Mouse (Mus musculus) stomach, embryonic 15.5 days (tissue): ENCODE data around the gene Zbtb46. TPM values are rescaled to one million over a fixed set of nuclear protein-coding genes. Genes with fewer than 3 reads are reported as not detected.

Experiments
- ATAC-seq: fragments of 200-750 bp; cut with Nextera tagmentation; 2 replicates; pipeline ENCODE4 v1.8.0; 2017; ENCODE audit warnings: low read depth, moderate number of reproducible peaks, moderate TSS enrichment; ENCODE audit not compliant: insufficient read depth, low FRiP score
- H3K27ac ChIP-seq: fragments of 300-500 bp; sonication (generic); 2 replicates; pipeline ENCODE4 v1.5.1; 2015; ENCODE audit warnings: mild to moderate bottlenecking, inconsistent platforms
- H3K27me3 ChIP-seq: fragments of 300-500 bp; sonication (generic); replicated peaks from 2 replicates; pipeline ENCODE4 v1.6.1; 2015; ENCODE audit warnings: inconsistent platforms
- H3K36me3 ChIP-seq: fragments of 300-500 bp; sonication (generic); 2 replicates; pipeline ENCODE4 v1.6.1; 2015; ENCODE audit warnings: inconsistent platforms
- H3K4me1 ChIP-seq: fragments of 300-500 bp; sonication (generic); 2 replicates; pipeline ENCODE4 v1.6.1; 2015; ENCODE audit warnings: inconsistent platforms
- H3K4me2 ChIP-seq: fragments of 300-500 bp; sonication (generic); 2 replicates; pipeline ENCODE4 v1.6.1; 2015; ENCODE audit warnings: mild to moderate bottlenecking, inconsistent platforms
- H3K4me3 ChIP-seq: fragments of 300-500 bp; sonication (generic); replicated peaks from 2 replicates; pipeline ENCODE4 v1.5.1; 2015; ENCODE audit warnings: inconsistent platforms
- H3K9ac ChIP-seq: fragments of 300-500 bp; sonication (generic); 2 replicates; pipeline ENCODE4 v1.6.1; 2015; ENCODE audit warnings: inconsistent platforms
- H3K9me3 ChIP-seq: fragments of 300-500 bp; sonication (generic); 2 replicates; pipeline ENCODE4 v1.6.1; 2016; ENCODE audit warnings: inconsistent platforms
- WGBS: fragments of 180-500 bp; shearing (Covaris S2); methylation state at CpG from one replicate; pipeline ENCODE4 v1.1.7; 2015; 5-methylcytosine and 5-hydroxymethylcytosine counted together
- polyA plus RNA-seq: library from polyadenylated mRNA; unstranded; fragments of >200 nt; fragmentation: Nextera tagmentation; extraction: Ambion mirVana; gene quantifications from 2 replicates; pipeline ENCODE4 v1.2.1, GENCODE M21; 2015

Zbtb46 gene
- polyA plus RNA-seq, 1 experiment from 2014 or later, result 10.0 TPM

GRCm38 (mm10) chr2:181420903-181421638, 38.2 kb downstream of the Zbtb46 start:
- Histone ChIP-seq H3K4me2 (no peak overlapping the region), H3K4me1 (no peaks in the 10 kb centered on the region), H3K27me3 (no peaks in the 10 kb centered on the region), H3K36me3 (no peaks in the 10 kb centered on the region), H3K9ac (no peak overlapping the region), H3K9me3 (no peaks in the 10 kb centered on the region), H3K27ac (no peak overlapping the region), H3K4me3 (no peak overlapping the region)
- ATAC-seq, result peak; percentile 81; the same call in 1 of the 2 replicates
- 67% methylated on average over 4 of the region's 4 CpGs for WGBS

- Histone ChIP-seq H3K9ac (no peak overlapping the region), H3K36me3 (no peaks in the 10 kb centered on the region), H3K9me3 (no peaks in the 10 kb centered on the region), H3K27me3 (no peaks in the 10 kb centered on the region), H3K27ac (no peak overlapping the region), H3K4me1 (no peaks in the 10 kb centered on the region), H3K4me3 (no peak overlapping the region), H3K4me2 (no peak overlapping the region)
- 58% methylated on average over 4 of the region's 4 CpGs for WGBS
- ATAC-seq, result no peak
Measured at GRCm38 (mm10) chr2:181420426-181420825, 38.8 kb downstream of the Zbtb46 start.

GRCm38 (mm10) chr2:181419359-181419758, 39.9 kb downstream of the Zbtb46 start:
- Histone ChIP-seq H3K27ac (no peak overlapping the region), H3K4me3 (no peak overlapping the region), H3K4me2 (no peak overlapping the region), H3K9me3 (no peaks in the 10 kb centered on the region), H3K9ac (no peak overlapping the region), H3K36me3 (no peaks in the 10 kb centered on the region), H3K4me1 (no peaks in the 10 kb centered on the region), H3K27me3 (no peaks in the 10 kb centered on the region)
- peak; percentile 79; the same call in 1 of the 2 replicates for ATAC-seq
- 68% methylated on average over 7 of the region's 7 CpGs for WGBS

GRCm38 (mm10) chr2:181415945-181416344, 43.3 kb downstream of the Zbtb46 start:
- H3K9ac ChIP-seq, result no peak overlapping the region
- no peaks in the 10 kb centered on the region for H3K4me1 ChIP-seq
- no peak overlapping the region for H3K4me3 ChIP-seq
- no peak overlapping the region for H3K4me2 ChIP-seq
- no peak for ATAC-seq
- no peaks in the 10 kb centered on the region for H3K27me3 ChIP-seq
- H3K9me3 ChIP-seq, result no peaks in the 10 kb centered on the region
- H3K36me3 ChIP-seq, result no peaks in the 10 kb centered on the region
- 47% methylated on average over 3 of the region's 3 CpGs for WGBS
- no peak overlapping the region for H3K27ac ChIP-seq

GRCm38 (mm10) chr2:181413141-181413540, 46.1 kb downstream of the Zbtb46 start:
- 46% methylated on average over 2 of the region's 2 CpGs for WGBS
- H3K4me2 ChIP-seq, result no peak overlapping the region

GRCm38 (mm10) chr2:181410760-181411473, 48.3 kb downstream of the Zbtb46 start:
- H3K4me2 ChIP-seq, result no peak overlapping the region
- WGBS, result 50% methylated on average over 4 of the region's 4 CpGs
- H3K9me3 ChIP-seq, result no peaks in the 10 kb centered on the region
- no peak overlapping the region for H3K27ac ChIP-seq
- H3K27me3 ChIP-seq, result no peaks in the 10 kb centered on the region
- H3K9ac ChIP-seq, result no peak overlapping the region
- no peaks in the 10 kb centered on the region for H3K36me3 ChIP-seq
- ATAC-seq, result peak; percentile 63; the same call in 1 of the 2 replicates
- no peak overlapping the region for H3K4me3 ChIP-seq
- H3K4me1 ChIP-seq, result no peaks in the 10 kb centered on the region

More at GRCm38 (mm10) chr2:181413141-181413540, 46.1 kb downstream of the Zbtb46 start:
- ATAC-seq, result no peak
- Histone ChIP-seq H3K27ac (no peak overlapping the region), H3K27me3 (no peaks in the 10 kb centered on the region), H3K36me3 (no peaks in the 10 kb centered on the region), H3K9me3 (no peaks in the 10 kb centered on the region), H3K9ac (no peak overlapping the region), H3K4me3 (no peak overlapping the region), H3K4me1 (no peaks in the 10 kb centered on the region)

GRCm38 (mm10) chr2:181409643-181410042, 49.6 kb downstream of the Zbtb46 start:
- no peak for ATAC-seq

GRCm38 (mm10) chr2:181403722-181404121, 55.5 kb downstream of the Zbtb46 start:
- H3K36me3 ChIP-seq, result no peaks in the 10 kb centered on the region
- H3K9ac ChIP-seq, result no peak overlapping the region
- H3K4me1 ChIP-seq, result no peaks in the 10 kb centered on the region
- H3K4me3 ChIP-seq, result no peak overlapping the region
- no peak overlapping the region for H3K4me2 ChIP-seq
- no peaks in the 10 kb centered on the region for H3K27me3 ChIP-seq
- H3K9me3 ChIP-seq, result no peaks in the 10 kb centered on the region
- H3K27ac ChIP-seq, result no peak overlapping the region
- 86% methylated on average over 3 of the region's 3 CpGs for WGBS
- ATAC-seq, result no peak

More at GRCm38 (mm10) chr2:181409643-181410042, 49.6 kb downstream of the Zbtb46 start:
- Histone ChIP-seq H3K27ac (no peak overlapping the region), H3K27me3 (no peaks in the 10 kb centered on the region), H3K4me3 (no peak overlapping the region), H3K4me2 (no peak overlapping the region), H3K36me3 (no peaks in the 10 kb centered on the region), H3K9me3 (no peaks in the 10 kb centered on the region), H3K4me1 (no peaks in the 10 kb centered on the region), H3K9ac (no peak overlapping the region)
- WGBS, result 79% methylated on average over 7 of the region's 7 CpGs

GRCm38 (mm10) chr2:181401497-181401896, 57.7 kb downstream of the Zbtb46 start:
- H3K4me1 ChIP-seq, result no peaks in the 10 kb centered on the region
- no peaks in the 10 kb centered on the region for H3K27me3 ChIP-seq
- H3K9ac ChIP-seq, result no peak overlapping the region
- 10% methylated on average over 1 of the region's 1 CpGs for WGBS
- ATAC-seq, result no peak
- no peaks in the 10 kb centered on the region for H3K9me3 ChIP-seq
- no peak overlapping the region for H3K27ac ChIP-seq
- H3K4me3 ChIP-seq, result no peak overlapping the region
- no peaks in the 10 kb centered on the region for H3K36me3 ChIP-seq
- H3K4me2 ChIP-seq, result no peak overlapping the region

GRCm38 (mm10) chr2:181397207-181397761, 61.9 kb downstream of the Zbtb46 start:
- no peak overlapping the region for H3K4me2 ChIP-seq
- no peak overlapping the region for H3K27ac ChIP-seq
- H3K4me1 ChIP-seq, result no peaks in the 10 kb centered on the region
- WGBS, result 64% methylated on average over 5 of the region's 5 CpGs
- H3K9ac ChIP-seq, result no peak overlapping the region
- H3K4me3 ChIP-seq, result no peak overlapping the region
- no peak for ATAC-seq
- H3K36me3 ChIP-seq, result no peaks in the 10 kb centered on the region
- no peaks in the 10 kb centered on the region for H3K9me3 ChIP-seq
- H3K27me3 ChIP-seq, result no peaks in the 10 kb centered on the region

GRCm38 (mm10) chr2:181394086-181394485, 65.1 kb downstream of the Zbtb46 start:
- H3K4me3 ChIP-seq, result no peak overlapping the region
- H3K4me2 ChIP-seq, result no peak overlapping the region
- H3K4me1 ChIP-seq, result no peaks in the 10 kb centered on the region
- no peak overlapping the region for H3K9ac ChIP-seq
- H3K36me3 ChIP-seq, result no peaks in the 10 kb centered on the region
- no peaks in the 10 kb centered on the region for H3K27me3 ChIP-seq
- WGBS, result 90% methylated on average over 3 of the region's 3 CpGs
- H3K9me3 ChIP-seq, result no peaks in the 10 kb centered on the region
- H3K27ac ChIP-seq, result no peak overlapping the region
- ATAC-seq, result no peak

GRCm38 (mm10) chr2:181392600-181393213, 66.5 kb downstream of the Zbtb46 start:
- Histone ChIP-seq H3K4me2 (no peak overlapping the region), H3K27ac (no peak overlapping the region), H3K9me3 (no peaks in the 10 kb centered on the region), H3K4me3 (no peak overlapping the region), H3K9ac (no peak overlapping the region), H3K27me3 (no peaks in the 10 kb centered on the region), H3K4me1 (no peaks in the 10 kb centered on the region), H3K36me3 (no peaks in the 10 kb centered on the region)
- ATAC-seq, result no peak
- WGBS, result 30% methylated on average over 4 of the region's 4 CpGs
